Mouse (Mus musculus) liver, adult 2 months (tissue): ENCODE measurements around the gene Rad9a. TPM values are rescaled to one million over a fixed set of nuclear protein-coding genes. Genes with fewer than 3 reads are reported as not detected.

Source experiments
- DNase-seq: peaks from one replicate; pipeline ENCODE4 v3.0.0-alpha.2; 2011; ENCODE audit warnings: low read depth, low spot score; ENCODE audit errors: extremely low read depth
- H3K27ac ChIP-seq: fragments of 200-500 bp; replicated peaks from 2 replicates; pipeline ENCODE4 v1.5.1; 2012; ENCODE audit warnings: low read depth, mild to moderate bottlenecking, control low read depth, inconsistent platforms, low read length; ENCODE audit not compliant: insufficient read depth
- H3K27me3 ChIP-seq: fragments of 200-500 bp; 2 replicates; pipeline ENCODE4 v1.6.1; 2012; ENCODE audit warnings: mild to moderate bottlenecking, moderate library complexity, low read length, inconsistent platforms; ENCODE audit not compliant: control insufficient read depth, insufficient read depth
- H3K36me3 ChIP-seq: fragments of 200-500 bp; 2 replicates; pipeline ENCODE4 v1.6.1; 2012; ENCODE audit warnings: low read length, inconsistent platforms; ENCODE audit not compliant: control insufficient read depth, insufficient read depth
- H3K4me1 ChIP-seq: fragments of 200-500 bp; 2 replicates; pipeline ENCODE4 v1.6.1; 2011; ENCODE audit warnings: low read length; ENCODE audit not compliant: control insufficient read depth, insufficient read depth
- H3K4me3 ChIP-seq: fragments of 200-500 bp; 2 replicates; pipeline ENCODE4 v1.5.1; 2011; ENCODE audit warnings: low read depth, mild to moderate bottlenecking, control low read depth, low read length, moderate library complexity; ENCODE audit not compliant: insufficient read depth
- H3K79me2 ChIP-seq: fragments of 200-500 bp; 2 replicates; pipeline ENCODE4 v1.6.1; 2012; ENCODE audit warnings: inconsistent platforms, mild to moderate bottlenecking, low read length, moderate library complexity; ENCODE audit not compliant: control insufficient read depth, insufficient read depth
- H3K9ac ChIP-seq: fragments of 200-500 bp; 2 replicates; pipeline ENCODE4 v1.6.1; 2012; ENCODE audit warnings: low read depth, mild to moderate bottlenecking, control low read depth, inconsistent platforms, low read length
- CTCF ChIP-seq: fragments of 200-500 bp; IDR thresholded peaks from 2 replicates; pipeline ENCODE4 v1.5.1; 2011; ENCODE audit warnings: low read depth, low read length, control low read depth
- POLR2A ChIP-seq: fragments of 200-500 bp; IDR thresholded peaks from 2 replicates; pipeline ENCODE4 v1.6.1; 2011; ENCODE audit warnings: low read length, control low read depth; ENCODE audit not compliant: insufficient read depth; ENCODE audit errors: extremely low read depth
- WGBS: fragments of 180-500 bp; shearing (Covaris S2); methylation state at CpG from one replicate; pipeline ENCODE4 v1.1.7; 2018; 5-methylcytosine and 5-hydroxymethylcytosine counted together
- polyA plus RNA-seq: library from polyadenylated mRNA; depleted of rRNA; stranded (reverse); fragments of >200 nt; gene quantifications from 2 replicates; pipeline ENCODE4 v1.2.3, GENCODE M21; 2012
- total RNA-seq: library from RNA; depleted of rRNA; stranded (reverse); fragments of >200 nt; gene quantifications from 2 replicates; pipeline ENCODE4 v1.2.3, GENCODE M21; 2014

The Rad9a gene
- total and polyA plus RNA-seq, 2 experiments: 0.74 to 7.0 TPM

GRCm38 (mm10) chr19:4148819-4149218 lies 52.6 kb downstream of the Rad9a start:
- H3K27me3 ChIP-seq: no peaks in the 10 kb centered on the region
- H3K4me1 ChIP-seq: peaks cover 18% of the 10 kb centered on the region
- H3K9ac ChIP-seq: peak overlapping the region; percentile 86
- H3K79me2 ChIP-seq: peaks cover 15% of the 10 kb centered on the region; the same call in 1 of the 2 replicates
- H3K27ac ChIP-seq: peak overlapping the region; percentile 6
- under 1% methylated on average over 8 of the region's 8 CpGs for WGBS
- peak overlapping the region; percentile 88 for H3K4me3 ChIP-seq
- 0 out of 2 replicates have a peak, but pooled peaks cover 2% of the 10 kb centered on the region for H3K36me3 ChIP-seq
- TF ChIP-seq POLR2A (no peak), CTCF (no peak)
- no peak for DNase-seq

DNA sequence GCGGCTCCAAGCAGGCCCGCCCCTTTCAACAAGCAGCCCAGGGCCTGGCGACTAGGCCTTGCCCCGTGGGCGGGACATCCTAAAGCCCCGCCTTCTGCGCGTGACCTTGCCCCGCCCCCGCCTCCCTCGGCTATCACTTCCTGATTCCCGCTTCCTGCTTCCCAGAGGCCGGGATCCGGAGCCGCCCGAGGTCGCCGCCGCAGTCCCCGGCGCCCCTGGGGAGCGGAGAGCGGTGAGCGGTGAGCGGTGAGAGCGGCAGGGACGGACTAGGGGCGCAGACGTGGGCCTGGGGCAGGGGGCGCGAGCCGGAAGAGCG lies 53.0 kb downstream of the Rad9a start, which contains the start of gene Coro1b:
Gene Coro1b, plus strand, starts transcription at position 129 of the 316 bp plus-strand sequence.
- WGBS: under 1% methylated on average over 33 of the region's 33 CpGs
- Histone ChIP-seq H3K36me3 (0 out of 2 replicates have a peak, but pooled peaks cover 2% of the 10 kb centered on the region), H3K4me1 (peaks cover 18% of the 10 kb centered on the region), H3K9ac (peak within 1 kb of the TSS; percentile 86), H3K4me3 (peak within 1 kb of the TSS; percentile 88), H3K79me2 (peaks cover 15% of the 10 kb centered on the region; the same call in 1 of the 2 replicates), H3K27me3 (no peaks in the 10 kb centered on the region), H3K27ac (peak within 1 kb of the TSS; percentile 11)
- no peak for DNase-seq
- peak; percentile 93; the same call in 1 of the 2 replicates for TF ChIP-seq POLR2A
- no peak for TF ChIP-seq CTCF

DNA sequence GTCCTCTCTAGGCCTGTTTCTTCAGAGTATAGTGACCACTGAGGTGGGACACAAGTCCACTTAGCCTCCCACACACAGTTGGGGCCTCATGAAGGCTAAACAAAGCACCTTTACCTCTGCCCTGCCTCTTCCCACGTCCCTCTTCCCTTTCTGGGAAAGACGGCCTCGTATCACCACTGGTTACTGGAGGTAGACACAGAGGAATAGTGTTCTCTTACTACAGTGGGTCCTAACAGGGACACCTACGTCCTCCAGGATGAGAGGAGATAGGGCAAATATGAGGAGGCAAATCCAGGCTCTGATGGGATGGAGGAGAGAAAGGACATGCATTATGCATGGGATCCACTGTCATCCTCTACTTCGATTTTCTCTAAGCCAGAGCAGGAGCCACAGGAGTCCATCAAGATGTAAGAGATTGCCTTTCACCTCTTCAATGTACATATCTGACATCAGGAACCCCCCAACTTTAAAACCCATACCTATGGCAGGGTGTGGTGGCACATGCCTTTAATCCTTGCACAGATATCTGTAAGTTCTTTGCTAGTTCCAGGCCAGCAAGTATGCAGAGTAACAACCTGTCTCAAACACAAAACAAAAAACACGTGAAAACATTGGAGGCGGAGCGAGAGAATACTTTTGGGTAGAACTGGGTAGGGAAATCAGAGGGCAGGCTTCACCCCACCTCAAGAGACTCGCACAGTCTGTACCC lies 53.5 kb downstream of the Rad9a start:
- TF ChIP-seq CTCF: no peak
- no peak for TF ChIP-seq POLR2A
- Histone ChIP-seq H3K27me3 (no peaks in the 10 kb centered on the region), H3K4me1 (peaks cover 18% of the 10 kb centered on the region), H3K36me3 (0 out of 2 replicates have a peak, but pooled peaks cover 2% of the 10 kb centered on the region), H3K9ac (peak overlapping the region; percentile 31), H3K27ac (peak overlapping the region; percentile 11), H3K4me3 (no peak overlapping the region; the same call in 1 of the 2 replicates), H3K79me2 (peaks cover 15% of the 10 kb centered on the region; the same call in 1 of the 2 replicates)
- DNase-seq: peak; percentile 84
- 50% methylated on average over 9 of the region's 9 CpGs for WGBS

DNA sequence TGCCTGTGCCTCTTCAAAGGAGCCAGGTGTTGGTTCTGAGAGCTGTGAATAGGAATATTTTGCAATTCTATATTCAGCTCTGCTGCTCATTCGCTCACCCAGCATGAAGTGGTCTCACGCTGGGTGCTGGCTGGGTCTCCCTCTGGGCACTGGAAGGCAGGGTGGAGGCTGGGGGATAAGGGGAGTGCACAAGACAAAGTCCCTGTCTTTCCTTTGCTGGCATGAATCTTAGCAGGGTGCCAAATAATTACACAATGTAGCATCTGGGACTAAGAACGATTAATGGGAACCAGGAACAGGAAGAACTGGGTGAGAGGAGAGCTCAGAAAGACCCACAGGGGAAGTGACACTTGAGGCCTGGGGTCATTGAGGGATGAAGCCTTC lies 54.4 kb downstream of the Rad9a start:
- Histone ChIP-seq H3K79me2 (peaks cover 15% of the 10 kb centered on the region; the same call in 1 of the 2 replicates), H3K9ac (no peak overlapping the region), H3K36me3 (0 out of 2 replicates have a peak, but pooled peaks cover 2% of the 10 kb centered on the region), H3K27me3 (no peaks in the 10 kb centered on the region), H3K27ac (peak overlapping the region; percentile 11), H3K4me3 (no peak overlapping the region), H3K4me1 (peaks cover 18% of the 10 kb centered on the region)
- 60% methylated on average over 3 of the region's 3 CpGs for WGBS
- TF ChIP-seq CTCF (no peak), POLR2A (no peak)
- DNase-seq: peak; percentile 66

- H3K36me3 ChIP-seq: no peaks in the 10 kb centered on the region
- peaks cover 15% of the 10 kb centered on the region; the same call in 1 of the 2 replicates for H3K79me2 ChIP-seq
- 84% methylated on average over 12 of the region's 12 CpGs for WGBS
- H3K27me3 ChIP-seq: no peaks in the 10 kb centered on the region
- no peak overlapping the region for H3K9ac ChIP-seq
- TF ChIP-seq POLR2A (no peak), CTCF (no peak)
- H3K27ac ChIP-seq: peak overlapping the region; percentile 7; the same call in 1 of the 2 replicates
- peaks cover 18% of the 10 kb centered on the region for H3K4me1 ChIP-seq
- H3K4me3 ChIP-seq: no peak overlapping the region
- no peak for DNase-seq
These were observed 55.0 kb downstream of the Rad9a start for GRCm38 (mm10) chr19:4146366-4147021.
